Mouse (Mus musculus): ENCODE measurements around the gene Cnih4.

GRCm38 (mm10) chr1:181138730-181139129 lies 5.8 kb upstream of the Cnih4 start:
- TF ChIP-seq POLR2AphosphoS2 (IDR thresholded peaks at IDR 0.05; ENCODE audit: insufficient read length, low read depth) (no peak), POLR2A (IDR thresholded peaks at IDR 0.05; ENCODE audit: insufficient read length, low read depth) (no peak), MAX (IDR thresholded peaks at IDR 0.05; ENCODE audit: low read depth) (no peak)

All from myocyte (in vitro differentiated cells).